Mouse (Mus musculus) subcutaneous adipose tissue, adult 2 months (tissue): ENCODE data around the gene Tmem91. TPM values are rescaled to one million over a fixed set of nuclear protein-coding genes. Genes with fewer than 3 reads are reported as not detected.

Source experiments
- polyA plus RNA-seq: library from polyadenylated mRNA; depleted of rRNA; stranded (reverse); fragments of >200 nt; gene quantifications from 2 replicates; pipeline ENCODE4 v1.2.3, GENCODE M21; 2012; ENCODE audit warnings: low replicate concordance; rRNA removed

Tmem91 gene
- polyA plus RNA-seq, result 1.4 and 2.1 TPM in 2 replicates

GRCm38 (mm10) chr7:25674719-25675300, at the start of gene Tmem91:
TSS of gene Tmem91 (minus strand) at chr7:25675166.

GRCm38 (mm10) chr7:25718788-25719417, 43.9 kb upstream of the Tmem91 start, which contains the start of gene Ccdc97:
TSS of gene Ccdc97 (minus strand) at chr7:25719088.

GRCm38 (mm10) chr7:25686680-25687531, 11.9 kb upstream of the Tmem91 start, which contains the start of gene Tgfb1:
TSS of gene Tgfb1 (plus strand) at chr7:25687002.

GRCm38 (mm10) chr7:25680514-25681258, 5.7 kb upstream of the Tmem91 start, which contains the start of gene B9d2:
TSS of gene B9d2 (plus strand) at chr7:25680780.

GRCm38 (mm10) chr7:25658657-25659472, 16.1 kb downstream of the Tmem91 start, which contains the start of the genes Bckdha and Exosc5:
TSS of gene Bckdha (minus strand) at chr7:25658981.
TSS of gene Exosc5 (plus strand) at chr7:25659164.

GRCm38 (mm10) chr7:25626509-25627430, 48.2 kb downstream of the Tmem91 start, which contains the start of gene B3gnt8:
TSS of gene B3gnt8 (plus strand) at chr7:25626654.

Other genes starting within 250 kb of the Tmem91 start
- gene Ceacam1, start 197.6 kb downstream of the Tmem91 start, polyA plus RNA-seq, result 13.7 and 21.6 TPM in 2 replicates
- gene Ceacam2, start 135.3 kb downstream of the Tmem91 start, polyA plus RNA-seq, result 0.14 and 0.29 TPM in 2 replicates
- 0.18 TPM in 1 of 2 replicates, not detected in the other for gene Erich4, start 59.3 kb downstream of the Tmem91 start, polyA plus RNA-seq
- 33.4 and 43.7 TPM in 2 replicates for gene Dmac2, start 55.8 kb downstream of the Tmem91 start, polyA plus RNA-seq
- 16.1 and 17.9 TPM in 2 replicates for gene B3gnt8, start 48.5 kb downstream of the Tmem91 start, polyA plus RNA-seq
- 292 and 459 TPM in 2 replicates for gene Bckdha, start 16.2 kb downstream of the Tmem91 start, polyA plus RNA-seq
- 72.4 and 79.6 TPM in 2 replicates for gene Exosc5, start 16.0 kb downstream of the Tmem91 start, polyA plus RNA-seq
- gene B9d2, start 5.6 kb upstream of the Tmem91 start, polyA plus RNA-seq, result 35.0 and 43.1 TPM in 2 replicates
- 33.7 and 48.0 TPM in 2 replicates for gene Tgfb1, start 11.8 kb upstream of the Tmem91 start, polyA plus RNA-seq
- gene Ccdc97, start 43.9 kb upstream of the Tmem91 start, polyA plus RNA-seq, result 48.8 and 69.9 TPM in 2 replicates
- 28.5 and 60.3 TPM in 2 replicates for gene Hnrnpul1, start 79.6 kb upstream of the Tmem91 start, polyA plus RNA-seq
- 97.5 and 179 TPM in 2 replicates for gene Axl, start 113.5 kb upstream of the Tmem91 start, polyA plus RNA-seq
- 8.0 and 13.6 TPM in 2 replicates for gene Cyp2s1, start 141.7 kb upstream of the Tmem91 start, polyA plus RNA-seq
- gene Cyp2b10, start 222.5 kb upstream of the Tmem91 start, polyA plus RNA-seq, result 0.09 and 0.27 TPM in 2 replicates